In genomic region chr10:91871244-91871643, GRCm38 (mm10) we compare ENCODE assay signal across 19 mouse cellular contexts.
DNase-seq lines count a peak whose midpoint lies in the region; ATAC-seq and TF ChIP-seq lines count a peak whose summit lies in the region.
"Had no signal": no experiment of that assay in that cellular context is flagged by ENCODE, and none has a peak within 500 bp of the region (broad histone marks: within the 10 kb centered on the region; RNA-seq: fewer than 3 reads in every experiment).

No protein-coding gene starts in this region.

- H3K9ac ChIP-seq in hindbrain, postnatal 0 days (replicated peaks; ENCODE audit: low read length): no peak overlapping the region
- H3K9ac ChIP-seq in hindbrain, embryonic 13.5 days: no peak overlapping the region
- no peak overlapping the region for H3K9ac ChIP-seq in lung, embryonic 15.5 days
- H3K9ac ChIP-seq: limb, embryonic 13.5 days; neural tube, embryonic 13.5 days had no signal

- H3K9me3 ChIP-seq in hindbrain, postnatal 0 days (ENCODE audit: low read length): no peaks in the 10 kb centered on the region
- H3K9me3 ChIP-seq in hindbrain, embryonic 13.5 days: no peaks in the 10 kb centered on the region
- no peaks in the 10 kb centered on the region for H3K9me3 ChIP-seq in lung, embryonic 15.5 days
- H3K9me3 ChIP-seq: limb, embryonic 13.5 days; neural tube, embryonic 13.5 days had no signal

- 49% methylated on average over 4 of the region's 4 CpGs for WGBS in hindbrain, postnatal 0 days
- WGBS in hindbrain, embryonic 13.5 days: 71% methylated on average over 4 of the region's 4 CpGs
- 24% methylated on average over 4 of the region's 4 CpGs for WGBS in lung, embryonic 15.5 days

- no peak overlapping the region for H3K4me3 ChIP-seq in hindbrain, postnatal 0 days (ENCODE audit: low read length)
- no peak overlapping the region for H3K4me3 ChIP-seq in hindbrain, embryonic 13.5 days
- no peak overlapping the region for H3K4me3 ChIP-seq in lung, embryonic 15.5 days
- H3K4me3 ChIP-seq: erythroblast, embryonic 14.5 days; limb, embryonic 13.5 days; neural tube, embryonic 13.5 days had no signal

- H3K4me1 ChIP-seq in hindbrain, postnatal 0 days (ENCODE audit: insufficient read depth, low read length): no peaks in the 10 kb centered on the region
- no peaks in the 10 kb centered on the region for H3K4me1 ChIP-seq in hindbrain, embryonic 13.5 days (replicated peaks)
- H3K4me1 ChIP-seq in lung, embryonic 15.5 days: no peaks in the 10 kb centered on the region
- H3K4me1 ChIP-seq: limb, embryonic 13.5 days; neural tube, embryonic 13.5 days had no signal

- no peaks in the 10 kb centered on the region for H3K27me3 ChIP-seq in hindbrain, postnatal 0 days (ENCODE audit: insufficient read depth, low read length)
- no peaks in the 10 kb centered on the region for H3K27me3 ChIP-seq in hindbrain, embryonic 13.5 days
- no peaks in the 10 kb centered on the region for H3K27me3 ChIP-seq in lung, embryonic 15.5 days
- H3K27me3 ChIP-seq: limb, embryonic 13.5 days; neural tube, embryonic 13.5 days had no signal

- no peak for TF ChIP-seq POLR2A in brain, embryonic 14.5 days (IDR thresholded peaks at IDR 0.05; ENCODE audit: borderline replicate concordance, extremely low read depth, insufficient read depth, insufficient read length, poor library complexity, severe bottlenecking)

- no peak for TF ChIP-seq CTCF in hindbrain, postnatal 0 days (IDR thresholded peaks at IDR 0.05; ENCODE audit: low read depth)
- TF ChIP-seq CTCF in brain, embryonic 14.5 days (IDR thresholded peaks at IDR 0.05; ENCODE audit: borderline replicate concordance, extremely low read depth, insufficient read depth, insufficient read length): no peak

- no peak overlapping the region for H3K27ac ChIP-seq in hindbrain, postnatal 0 days
- no peak overlapping the region for H3K27ac ChIP-seq in hindbrain, embryonic 13.5 days
- no peak overlapping the region for H3K27ac ChIP-seq in lung, embryonic 15.5 days
- H3K27ac ChIP-seq: limb, embryonic 13.5 days; neural tube, embryonic 13.5 days had no signal

- ATAC-seq in hindbrain, postnatal 0 days: no peak
- ATAC-seq in hindbrain, embryonic 13.5 days (ENCODE audit: low FRiP score): no peak
- ATAC-seq in lung, embryonic 15.5 days (ENCODE audit: borderline replicate concordance, extremely low read depth, low FRiP score, low TSS enrichment): peak; percentile 76; the same call in 1 of the 2 replicates

- H3K4me2 ChIP-seq in hindbrain, postnatal 0 days (ENCODE audit: low read depth, low read length): no peak overlapping the region
- H3K4me2 ChIP-seq in hindbrain, embryonic 13.5 days: no peak overlapping the region
- no peak overlapping the region for H3K4me2 ChIP-seq in lung, embryonic 15.5 days
- H3K4me2 ChIP-seq: limb, embryonic 13.5 days; neural tube, embryonic 13.5 days had no signal

- DNase-seq in heart, adult 18-20 months: peak; percentile 9 to 12
- no peak for DNase-seq in heart, adult 11 months
- peak; percentile 45 for DNase-seq in hindbrain, postnatal 0 days (ENCODE audit: low spot score)
- DNase-seq in lung, postnatal 36 days: no peak
- peak; percentile 77 for DNase-seq in brain, embryonic 14.5 days (ENCODE audit: low read depth)
- no peak for DNase-seq in layer of hippocampus, adult 9-11 months
- DNase-seq: adrenal gland, postnatal 10 days; B cell, adult 2 months; cerebellum, adult 18-20 months; cerebellum, postnatal 36 days; gastrocnemius, postnatal 10 days; kidney, adult 8-10 months; kidney, postnatal 4 days; right cerebral cortex, postnatal 14 days had no signal

- H3K36me3 ChIP-seq in hindbrain, postnatal 0 days (ENCODE audit: insufficient read depth, low read length): no peaks in the 10 kb centered on the region
- H3K36me3 ChIP-seq in hindbrain, embryonic 13.5 days: no peaks in the 10 kb centered on the region
- no peaks in the 10 kb centered on the region for H3K36me3 ChIP-seq in lung, embryonic 15.5 days
- H3K36me3 ChIP-seq: limb, embryonic 13.5 days; neural tube, embryonic 13.5 days had no signal

Comparison
In these comparisons a context has a peak if more than half of its experiments do, and no peak if none do; other contexts are left out.
1. DNase-seq: peak in heart, adult 18-20 months (2 of 2), hindbrain, postnatal 0 days (single experiment) and brain, embryonic 14.5 days (single experiment); none in heart, adult 11 months (single experiment), lung, postnatal 36 days (single experiment) and layer of hippocampus, adult 9-11 months (single experiment).